Mouse (Mus musculus): ENCODE data around the gene Chek1. TPM values are rescaled to one million over a fixed set of nuclear protein-coding genes. Genes with fewer than 3 reads are reported as not detected.
A peak's percentile ranks its signal among the peaks of the same experiment; 100 is the strongest.

Chek1 gene
- total and polyA plus RNA-seq, 2 experiments from 2014 or later, result 2.9 to 3.7 TPM

DNA sequence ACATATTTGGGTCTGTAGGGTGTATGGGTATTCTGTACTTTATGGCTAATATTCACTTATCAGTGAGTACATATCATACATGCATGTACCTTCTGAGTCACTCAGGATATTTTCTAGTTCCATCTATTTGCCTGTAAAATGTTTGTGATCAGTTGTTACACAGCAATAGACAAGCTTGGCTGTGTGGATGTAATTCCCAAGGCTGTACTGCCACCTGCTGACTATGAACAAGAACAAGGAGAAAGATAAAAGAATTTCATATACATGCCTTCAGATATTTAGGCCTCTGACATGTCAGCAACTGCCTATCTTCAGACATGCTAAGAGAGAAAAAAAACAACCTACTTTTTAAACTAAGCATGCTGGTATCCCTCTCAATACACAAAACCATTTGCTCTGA is 39.5 kb downstream of the Chek1 start:
- peak; percentile 37 for DNase-seq (ENCODE audit: low spot score)
- H3K27ac ChIP-seq (ENCODE audit: low read depth, low read length), result no peak overlapping the region

DNA sequence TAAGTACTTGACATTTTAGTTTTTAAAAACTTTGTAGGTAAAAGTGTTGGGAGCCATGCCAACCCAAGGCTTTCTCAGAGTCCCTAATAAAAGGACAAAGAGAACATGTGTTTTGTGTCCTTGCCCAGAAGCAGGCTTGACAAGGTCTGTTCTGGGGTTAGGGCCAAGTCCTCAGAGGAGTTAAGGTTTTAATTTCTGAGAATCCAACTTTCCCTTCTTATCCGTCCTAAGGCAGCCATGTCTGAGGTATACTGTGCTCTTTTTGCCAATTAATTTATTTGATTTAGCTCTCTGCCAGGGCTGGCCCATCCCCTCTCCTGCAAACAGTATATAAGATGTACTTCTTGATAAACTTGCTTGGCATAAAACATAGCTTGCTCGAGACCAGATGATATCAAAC is 45.4 kb downstream of the Chek1 start:
- Histone ChIP-seq H3K4me2 (ENCODE audit: low read depth, low read length, poor library complexity, severe bottlenecking) (no peak overlapping the region), H3K36me3 (ENCODE audit: insufficient read depth, low read length) (no peaks in the 10 kb centered on the region), H3K27me3 (ENCODE audit: insufficient read depth, low read length) (no peaks in the 10 kb centered on the region), H3K9me3 (ENCODE audit: low read length) (no peaks in the 10 kb centered on the region), H3K4me3 (ENCODE audit: low read depth, low read length) (no peak overlapping the region), H3K4me1 (ENCODE audit: insufficient read depth, low read length) (no peaks in the 10 kb centered on the region), H3K27ac (ENCODE audit: low read depth, low read length) (no peak overlapping the region), H3K9ac (replicated peaks; ENCODE audit: low read length, poor library complexity, severe bottlenecking) (no peak overlapping the region)
- no peak for TF ChIP-seq CTCF (IDR thresholded peaks at IDR 0.05)
- DNase-seq (ENCODE audit: low spot score), result no peak
- WGBS, result 75% methylated on average over 2 of the region's 2 CpGs
- no peak for ATAC-seq (ENCODE audit: low FRiP score)

More for the DNA sequence above, 39.5 kb downstream of the Chek1 start:
- Histone ChIP-seq H3K27me3 (ENCODE audit: insufficient read depth, low read length) (no peaks in the 10 kb centered on the region), H3K9ac (replicated peaks; ENCODE audit: low read length, poor library complexity, severe bottlenecking) (no peak overlapping the region), H3K36me3 (ENCODE audit: insufficient read depth, low read length) (no peaks in the 10 kb centered on the region), H3K9me3 (ENCODE audit: low read length) (no peaks in the 10 kb centered on the region), H3K4me1 (ENCODE audit: insufficient read depth, low read length) (no peaks in the 10 kb centered on the region), H3K4me3 (ENCODE audit: low read depth, low read length) (no peak overlapping the region), H3K4me2 (ENCODE audit: low read depth, low read length, poor library complexity, severe bottlenecking) (no peak overlapping the region)
- TF ChIP-seq CTCF (IDR thresholded peaks at IDR 0.05), result peak; percentile 52
- ATAC-seq (ENCODE audit: low FRiP score), result no peak

Other genes starting within 250 kb of the Chek1 start
- gene Gm5615, start 185.1 kb downstream of the Chek1 start, total RNA-seq (2014; rRNA removed), result not detected in 2 replicates
- gene Gm5615, start 185.1 kb downstream of the Chek1 start, polyA plus RNA-seq (2015; fragmentation: Nextera tagmentation; extraction: Ambion mirVana), result not detected in 2 replicates
- not detected in 2 replicates for gene Gm17689, start 144.4 kb downstream of the Chek1 start, total RNA-seq (2014; rRNA removed)
- not detected in 2 replicates for gene Gm17689, start 144.4 kb downstream of the Chek1 start, polyA plus RNA-seq (2015; fragmentation: Nextera tagmentation; extraction: Ambion mirVana)
- not detected in 2 replicates for gene A630095E13Rik, start 83.7 kb downstream of the Chek1 start, total RNA-seq (2014; rRNA removed)
- gene A630095E13Rik, start 83.7 kb downstream of the Chek1 start, polyA plus RNA-seq (2015; fragmentation: Nextera tagmentation; extraction: Ambion mirVana), result not detected in 2 replicates
- not detected in 2 replicates for gene Acrv1, start 33.8 kb downstream of the Chek1 start, total RNA-seq (2014; rRNA removed)
- not detected in 2 replicates for gene Acrv1, start 33.8 kb downstream of the Chek1 start, polyA plus RNA-seq (2015; fragmentation: Nextera tagmentation; extraction: Ambion mirVana)
- gene Stt3a, start 40.6 kb upstream of the Chek1 start, total RNA-seq (2014; rRNA removed), result 62.1 and 64.4 TPM in 2 replicates
- gene Stt3a, start 40.6 kb upstream of the Chek1 start, polyA plus RNA-seq (2015; fragmentation: Nextera tagmentation; extraction: Ambion mirVana), result 63.3 and 73.6 TPM in 2 replicates
- 87.6 and 94.0 TPM in 2 replicates for gene Ei24, start 70.3 kb upstream of the Chek1 start, total RNA-seq (2014; rRNA removed)
- 103 and 106 TPM in 2 replicates for gene Ei24, start 70.3 kb upstream of the Chek1 start, polyA plus RNA-seq (2015; fragmentation: Nextera tagmentation; extraction: Ambion mirVana)
- 371 and 469 TPM in 2 replicates for gene Fez1, start 94.8 kb upstream of the Chek1 start, total RNA-seq (2014; rRNA removed)
- gene Fez1, start 94.8 kb upstream of the Chek1 start, polyA plus RNA-seq (2015; fragmentation: Nextera tagmentation; extraction: Ambion mirVana), result 530 and 548 TPM in 2 replicates